Mouse (Mus musculus) cerebellum, postnatal 10 days (tissue): Measurements from ENCODE around the gene Palm.
A peak's percentile ranks its signal among the peaks of the same experiment; 100 is the strongest.

ENCODE experiments used
- DNase-seq, 2 experiments: peaks; one replicate each; pipeline ENCODE4 v3.0.0; 2021; ENCODE audit warnings: mixed read lengths in 2 of 2

Palm gene

GRCm38 (mm10) chr10:79773208-79773607 lies 20.2 kb upstream of the Palm start:
- DNase-seq = no peak

GRCm38 (mm10) chr10:79774486-79775279 lies 18.7 kb upstream of the Palm start:
- peak in 1 of 2 experiments; percentile 39 for DNase-seq

- no peak for DNase-seq
Observed at GRCm38 (mm10) chr10:79777103-79777531, 16.3 kb upstream of the Palm start, which contains the start of gene Fstl3. Fstl3 (plus strand) TSS chr10:79777272.

GRCm38 (mm10) chr10:79778006-79778405 lies 15.4 kb upstream of the Palm start:
- DNase-seq = peak; percentile 82 to 88

GRCm38 (mm10) chr10:79779193-79779592 lies 14.2 kb upstream of the Palm start:
- DNase-seq = no peak

- peak; percentile 98 for DNase-seq
Observed at GRCm38 (mm10) chr10:79779784-79780663, 13.3 kb upstream of the Palm start.

- DNase-seq = peak; percentile 79 to 80
Observed at GRCm38 (mm10) chr10:79780664-79781015, 12.7 kb upstream of the Palm start.

GRCm38 (mm10) chr10:79781139-79781538 lies 12.2 kb upstream of the Palm start:
- DNase-seq = peak; percentile 38 to 39

GRCm38 (mm10) chr10:79781956-79782355 lies 11.4 kb upstream of the Palm start:
- DNase-seq = no peak

GRCm38 (mm10) chr10:79783050-79783449 lies 10.3 kb upstream of the Palm start:
- DNase-seq = no peak

- DNase-seq = peak; percentile 72 to 81
Observed at GRCm38 (mm10) chr10:79783920-79784800, 9.2 kb upstream of the Palm start.

GRCm38 (mm10) chr10:79788386-79789158 lies 4.8 kb upstream of the Palm start:
- DNase-seq = peak; percentile 89 to 94

- DNase-seq = no peak
Observed at GRCm38 (mm10) chr10:79789581-79789980, 3.8 kb upstream of the Palm start.

- DNase-seq = no peak
Observed at GRCm38 (mm10) chr10:79790861-79791260, 2.5 kb upstream of the Palm start, which contains the start of gene Prss57. Prss57 (minus strand) TSS chr10:79790961.

- DNase-seq = no peak
Observed at GRCm38 (mm10) chr10:79792339-79793040, 882 bp upstream of the Palm start.

GRCm38 (mm10) chr10:79793738-79794490 lies 542 bp downstream of the Palm start:
- peak; percentile 67 to 71 for DNase-seq

- DNase-seq = peak; percentile 57 to 62
Observed at GRCm38 (mm10) chr10:79794491-79794931, 1.1 kb downstream of the Palm start.

GRCm38 (mm10) chr10:79795905-79796304 lies 2.5 kb downstream of the Palm start:
- DNase-seq = no peak

GRCm38 (mm10) chr10:79797326-79797725 lies 4.0 kb downstream of the Palm start:
- DNase-seq = peak in 1 of 2 experiments; percentile 37

GRCm38 (mm10) chr10:79798289-79798928 lies 5.0 kb downstream of the Palm start:
- no peak for DNase-seq
